Mouse (Mus musculus) olfactory bulb, adult 2 months (tissue): ENCODE data around the gene Slc19a1. TPM values are rescaled to one million over a fixed set of nuclear protein-coding genes. Genes with fewer than 3 reads are reported as not detected.

Experiments used
- H3K27ac ChIP-seq: fragments of 200-500 bp; 2 replicates; pipeline ENCODE4 v1.5.1; 2012; ENCODE audit warnings: low read depth, low read length; ENCODE audit not compliant: insufficient read depth
- H3K4me1 ChIP-seq: fragments of 200-500 bp; 2 replicates; pipeline ENCODE4 v1.6.1; 2012; ENCODE audit warnings: low read length; ENCODE audit not compliant: control insufficient read depth, insufficient read depth
- H3K4me3 ChIP-seq: fragments of 200-500 bp; 2 replicates; pipeline ENCODE4 v1.5.1; 2012; ENCODE audit warnings: mild to moderate bottlenecking, low read depth, low read length, moderate library complexity; ENCODE audit not compliant: insufficient read depth
- CTCF ChIP-seq: fragments of 200-500 bp; IDR thresholded peaks from 2 replicates; pipeline ENCODE4 v1.5.1; 2012; ENCODE audit warnings: low read depth, mild to moderate bottlenecking, low read length, moderate library complexity; ENCODE audit not compliant: insufficient read depth
- POLR2A ChIP-seq: fragments of 200-500 bp; IDR thresholded peaks from 2 replicates; pipeline ENCODE4 v1.6.1; 2012; ENCODE audit warnings: mild to moderate bottlenecking, low read depth, low read length, moderate library complexity; ENCODE audit not compliant: insufficient read depth
- WGBS: fragments of 180-500 bp; shearing (Covaris S2); methylation state at CpG from one replicate; pipeline ENCODE4 v1.1.7; 2018; 5-methylcytosine and 5-hydroxymethylcytosine counted together
- polyA plus RNA-seq: library from polyadenylated mRNA; stranded (reverse); fragments of >200 nt; gene quantifications from 2 replicates; pipeline ENCODE4 v1.2.4, GENCODE M21; 2012; ENCODE audit warnings: low replicate concordance; ENCODE audit not compliant: missing spikeins, insufficient read depth, insufficient read length

Slc19a1 gene
- polyA plus RNA-seq, result not detected in 2 replicates

GRCm38 (mm10) chr10:77031768-77032375 is at the start of gene Slc19a1:
Gene Slc19a1 (plus strand): TSS chr10:77032241.
- Histone ChIP-seq H3K4me3 (peak within 1 kb of the TSS; percentile 72), H3K4me1 (peaks cover 36% of the 10 kb centered on the region), H3K27ac (no peak within 1 kb of the TSS)
- 58% methylated on average over 13 of the region's 13 CpGs for WGBS
- TF ChIP-seq POLR2A, result no peak
- TF ChIP-seq CTCF, result no peak

DNA sequence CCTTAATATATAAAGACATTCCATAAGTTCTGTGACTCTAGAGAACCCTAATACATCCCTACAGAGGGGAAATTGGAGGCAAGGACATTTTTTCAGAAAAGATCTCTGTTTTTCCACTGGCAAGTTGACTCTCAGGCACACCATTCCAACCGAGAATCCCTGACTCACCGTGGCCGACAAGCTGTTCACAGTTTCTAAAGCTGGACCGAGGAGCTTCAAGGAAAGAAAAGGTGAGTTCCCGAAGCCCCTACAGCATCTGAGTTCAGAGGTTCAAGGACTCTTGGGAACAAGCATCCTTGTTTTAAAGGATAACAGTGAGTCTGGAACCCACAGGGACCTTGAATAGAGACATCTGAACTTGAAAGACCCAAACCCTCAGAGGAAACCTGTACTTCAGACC is 43.5 kb upstream of the Slc19a1 start:
- 71% methylated on average over 5 of the region's 5 CpGs for WGBS
- TF ChIP-seq CTCF (no peak), POLR2A (no peak)
- Histone ChIP-seq H3K27ac (no peak overlapping the region), H3K4me1 (peaks cover 6% of the 10 kb centered on the region), H3K4me3 (no peak overlapping the region)

GRCm38 (mm10) chr10:76992456-76992855 is 39.6 kb upstream of the Slc19a1 start:
- Histone ChIP-seq H3K27ac (no peak overlapping the region), H3K4me1 (no peaks in the 10 kb centered on the region), H3K4me3 (no peak overlapping the region)
- no peak for TF ChIP-seq POLR2A
- TF ChIP-seq CTCF, result no peak
- WGBS, result 63% methylated on average over 3 of the region's 3 CpGs

DNA sequence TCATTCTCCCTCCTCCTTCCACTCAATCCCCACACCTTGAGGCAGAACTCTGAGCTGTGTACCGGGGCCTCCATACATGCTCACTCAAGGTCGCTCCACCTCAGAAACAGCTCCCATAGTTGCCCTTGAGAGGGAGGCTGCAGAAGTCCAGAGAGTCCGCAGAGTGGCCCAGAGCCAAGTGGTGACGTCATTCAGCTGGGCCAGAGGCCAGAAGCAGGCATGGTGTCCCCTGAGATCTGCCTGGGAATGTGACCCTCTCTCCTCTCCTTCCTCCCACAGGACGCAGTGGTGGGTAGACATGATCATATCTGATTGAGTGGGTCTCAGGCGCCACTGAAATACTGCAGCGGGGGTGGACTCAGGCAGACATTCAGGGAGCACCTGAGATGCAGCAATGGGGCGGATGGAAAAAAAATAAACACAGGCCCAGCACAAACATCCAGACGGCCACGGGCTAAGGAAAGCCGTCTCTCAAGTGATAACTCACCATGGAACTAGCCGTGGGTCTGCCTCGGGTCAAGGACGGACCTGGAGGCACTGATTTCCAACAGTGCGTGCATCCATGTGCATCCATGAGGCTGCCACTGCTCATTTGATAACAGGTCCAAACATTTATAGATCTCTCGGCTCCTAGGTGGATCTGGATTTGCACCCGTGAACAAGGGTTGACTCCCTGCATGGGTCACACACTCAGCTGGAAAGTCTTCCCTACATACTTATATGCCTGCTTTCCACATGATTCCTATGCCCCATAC is 34.1 kb upstream of the Slc19a1 start:
- no peak for TF ChIP-seq CTCF
- TF ChIP-seq POLR2A, result no peak
- 69% methylated on average over 17 of the region's 17 CpGs for WGBS
- no peak overlapping the region for H3K27ac ChIP-seq
- no peaks in the 10 kb centered on the region; the same call in 1 of the 2 replicates for H3K4me1 ChIP-seq
- no peak overlapping the region for H3K4me3 ChIP-seq

- 38% methylated on average over 7 of the region's 7 CpGs for WGBS
- Histone ChIP-seq H3K4me1 (peaks cover 32% of the 10 kb centered on the region), H3K27ac (peak overlapping the region; percentile 47; the same call in 1 of the 2 replicates), H3K4me3 (no peak overlapping the region)
- no peak for TF ChIP-seq CTCF
- no peak for TF ChIP-seq POLR2A
Measured at GRCm38 (mm10) chr10:77004936-77005335, 27.1 kb upstream of the Slc19a1 start.

GRCm38 (mm10) chr10:77007433-77008108 is 24.5 kb upstream of the Slc19a1 start:
- TF ChIP-seq POLR2A (no peak), CTCF (no peak)
- 69% methylated on average over 8 of the region's 8 CpGs for WGBS
- Histone ChIP-seq H3K27ac (peak overlapping the region; percentile 95), H3K4me3 (no peak overlapping the region), H3K4me1 (peaks cover 32% of the 10 kb centered on the region)

DNA sequence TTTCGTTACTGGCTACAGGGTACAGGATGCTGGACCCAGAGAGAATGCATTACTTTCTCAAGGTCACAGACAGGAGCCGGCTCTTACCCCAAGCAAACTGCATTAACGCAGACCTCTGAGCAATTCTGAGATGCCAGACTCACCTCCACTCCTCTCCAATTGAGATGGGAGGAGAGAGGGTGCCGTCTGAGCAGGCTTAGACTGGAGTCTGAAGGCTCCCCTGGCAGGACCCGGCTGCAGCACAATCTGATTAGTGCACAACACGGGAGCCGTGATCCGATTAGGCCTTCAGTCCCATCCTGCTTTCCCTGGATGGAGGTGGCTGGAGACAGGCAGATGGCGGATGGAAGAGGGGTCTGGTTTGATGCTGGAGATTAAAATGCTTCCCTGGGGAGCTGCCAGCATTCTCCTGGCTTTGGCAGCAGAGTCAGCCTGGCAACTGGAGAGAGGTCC is 23.9 kb upstream of the Slc19a1 start:
- no peak for TF ChIP-seq CTCF
- no peak for TF ChIP-seq POLR2A
- H3K27ac ChIP-seq, result peak overlapping the region; percentile 95
- H3K4me1 ChIP-seq, result peaks cover 32% of the 10 kb centered on the region
- no peak overlapping the region for H3K4me3 ChIP-seq
- 21% methylated on average over 9 of the region's 9 CpGs for WGBS

DNA sequence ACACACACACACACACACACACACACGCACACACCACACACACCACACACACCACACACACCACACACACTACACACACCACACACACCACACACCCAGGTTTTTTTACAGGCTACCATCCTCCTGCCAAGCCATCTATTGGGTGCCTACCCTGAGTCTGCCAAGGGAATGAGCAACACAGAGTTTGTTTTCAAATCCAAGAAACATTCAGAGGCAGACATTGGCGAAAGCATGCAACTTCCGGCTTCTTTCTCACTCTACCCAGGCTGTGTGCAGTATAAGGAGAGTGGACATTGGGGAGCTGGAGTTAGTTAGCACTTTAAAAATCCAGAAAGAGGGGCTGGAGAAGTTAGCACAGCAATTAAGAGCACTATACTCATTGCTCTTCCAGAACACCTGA is 23.3 kb upstream of the Slc19a1 start:
- Histone ChIP-seq H3K4me1 (peaks cover 32% of the 10 kb centered on the region), H3K27ac (peak overlapping the region; percentile 95), H3K4me3 (no peak overlapping the region)
- WGBS, result 57% methylated on average over 3 of the region's 3 CpGs
- TF ChIP-seq CTCF (no peak), POLR2A (no peak)

- H3K4me3 ChIP-seq, result no peak overlapping the region
- H3K4me1 ChIP-seq, result peaks cover 22% of the 10 kb centered on the region
- no peak for TF ChIP-seq POLR2A
- TF ChIP-seq CTCF, result no peak
- WGBS, result 81% methylated on average over 4 of the region's 4 CpGs
- no peak overlapping the region for H3K27ac ChIP-seq
Measured at GRCm38 (mm10) chr10:77011681-77012080, 20.4 kb upstream of the Slc19a1 start.
